Mouse (Mus musculus): Measurements from ENCODE around the gene Nepro.

The Nepro gene

DNA sequence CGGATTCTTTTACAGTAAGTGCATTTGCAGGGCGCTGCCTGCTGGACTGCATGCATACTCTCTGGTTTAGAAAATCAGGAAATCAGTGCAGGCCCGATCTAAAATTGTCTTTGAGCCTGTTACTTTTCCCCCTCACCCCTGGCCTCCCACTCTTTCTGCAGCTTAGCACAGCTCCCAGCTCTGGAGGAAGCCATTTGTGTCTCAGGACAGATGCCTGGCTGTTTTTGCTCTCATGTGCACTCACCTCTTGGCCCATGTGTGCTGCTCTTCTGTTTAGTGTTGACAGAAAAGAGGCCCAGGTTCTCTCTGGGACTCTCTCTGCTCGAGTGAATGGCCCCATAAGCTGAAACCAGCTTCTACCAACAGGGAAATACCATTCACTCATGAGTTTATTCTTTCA, 20.6 kb upstream of the Nepro start:
- no peak for DNase-seq

DNA sequence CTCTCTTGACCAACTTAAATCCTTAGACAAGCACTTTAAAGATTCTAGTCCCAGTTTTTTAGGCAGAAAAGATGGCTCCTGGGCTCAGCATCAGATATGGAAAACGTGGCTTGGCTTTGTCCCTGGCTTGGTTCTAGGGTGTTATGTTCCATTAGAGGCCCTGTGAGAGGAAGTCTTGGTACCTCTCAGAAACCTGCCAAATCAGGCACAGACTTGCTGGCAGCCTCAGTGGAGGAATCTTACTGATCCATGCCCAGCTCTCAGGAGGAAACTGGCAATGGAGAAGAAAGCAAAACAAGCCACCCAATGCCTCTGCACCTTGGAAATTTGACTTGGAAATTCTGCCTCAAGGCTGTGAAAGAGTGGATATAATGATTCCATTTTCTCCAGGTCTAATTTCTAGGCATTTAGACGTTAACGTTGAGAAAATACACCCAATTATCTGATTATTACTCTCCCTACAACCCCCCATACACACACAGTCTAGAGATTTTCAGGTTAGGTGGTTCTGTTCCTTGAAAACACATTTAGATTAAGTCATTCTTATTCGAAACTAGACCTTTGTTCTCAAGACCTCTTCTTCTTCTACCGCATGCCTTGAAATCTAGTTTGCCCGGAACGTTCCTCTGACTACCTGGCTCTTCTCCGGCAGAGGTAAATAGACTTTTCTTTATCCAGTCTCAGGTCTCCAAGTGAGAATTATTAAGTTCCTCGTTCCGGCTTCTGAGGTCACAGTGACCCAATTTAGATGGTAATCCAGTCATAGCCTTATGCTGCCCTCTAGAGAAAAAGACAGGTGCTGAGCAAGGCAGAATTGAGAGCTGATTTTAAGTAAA, 7.6 kb upstream of the Nepro start:
- peak; percentile 33 for DNase-seq

- DNase-seq = no peak
These were observed 6.9 kb upstream of the Nepro start for GRCm38 (mm10) chr16:44717141-44717634.

DNA sequence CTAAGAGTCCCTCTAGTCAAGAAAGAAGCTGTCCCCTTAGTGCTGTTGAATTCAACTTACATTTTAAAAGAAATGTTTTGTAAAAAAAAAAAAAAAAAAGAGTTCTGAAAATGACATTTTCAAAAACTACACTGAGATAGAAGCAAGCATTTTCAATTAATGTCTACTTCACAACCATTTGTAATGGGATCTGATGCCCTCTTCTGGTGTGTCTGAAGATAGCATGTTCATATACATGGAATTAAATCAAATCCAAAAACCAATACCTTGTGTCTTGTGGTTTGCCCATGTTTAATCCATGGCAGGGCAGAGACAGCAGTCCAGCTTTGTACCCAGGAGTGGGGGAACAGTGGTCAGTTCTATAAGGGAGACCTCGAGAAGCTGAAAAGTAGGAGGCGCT, 6.3 kb upstream of the Nepro start:
- DNase-seq = no peak

DNA sequence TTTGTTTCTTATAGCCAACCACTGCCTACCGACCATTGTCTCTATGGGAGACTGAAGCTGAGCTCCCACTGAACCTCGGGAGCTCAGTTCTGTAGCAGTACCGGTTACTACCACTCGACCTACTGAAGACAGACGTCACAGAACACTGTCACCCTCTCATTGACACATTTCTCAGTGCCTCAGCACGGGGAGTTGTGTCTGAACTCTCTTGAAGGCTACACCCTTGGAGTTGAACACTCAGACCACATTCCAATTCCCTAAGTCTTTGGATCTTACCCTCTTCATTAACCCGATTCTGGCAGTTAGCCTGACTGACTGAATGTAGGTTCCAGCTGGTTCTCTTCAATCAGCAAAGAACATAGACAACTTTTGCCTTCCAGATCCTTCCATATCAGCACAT, 4.8 kb upstream of the Nepro start:
- no peak for DNase-seq

DNA sequence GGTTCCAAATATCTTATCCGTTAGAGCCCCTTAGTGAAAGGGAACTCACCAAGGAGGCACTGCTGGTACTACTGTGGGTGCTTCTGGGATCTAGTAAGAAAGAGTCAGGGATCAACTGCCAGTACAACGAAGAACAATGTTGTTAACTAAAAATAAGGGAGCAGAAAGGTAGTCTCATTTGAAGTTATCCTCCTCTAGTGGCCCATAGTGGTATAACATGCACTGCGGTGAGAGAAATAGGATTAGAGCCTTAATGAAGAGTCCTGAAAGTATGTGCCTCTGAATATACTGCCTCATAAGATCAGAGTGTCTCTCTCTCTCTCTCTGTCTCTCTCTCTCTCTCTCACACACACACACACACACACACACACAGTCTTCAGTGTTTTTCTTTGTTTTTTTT, 3.6 kb upstream of the Nepro start:
- no peak for DNase-seq

DNA sequence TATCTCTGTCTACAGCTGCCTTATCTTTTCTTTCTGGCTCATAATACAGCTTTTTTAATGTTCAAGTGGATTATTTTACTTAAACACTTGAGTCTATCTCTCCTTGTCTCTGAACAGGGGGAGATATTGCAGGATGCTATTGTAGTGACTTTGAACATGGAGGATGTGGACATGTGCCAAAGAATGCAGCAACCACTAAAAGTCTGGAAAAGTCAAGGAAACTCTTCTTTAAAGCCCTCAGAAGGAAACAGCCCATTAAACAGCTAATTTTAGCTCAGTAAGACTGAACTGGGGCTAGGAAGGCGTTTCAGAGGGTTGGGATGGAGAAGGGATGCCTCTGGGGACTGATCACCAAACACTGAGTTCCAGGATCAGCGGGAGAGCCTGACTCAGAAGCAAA, 1.4 kb upstream of the Nepro start:
- no peak for DNase-seq

DNA sequence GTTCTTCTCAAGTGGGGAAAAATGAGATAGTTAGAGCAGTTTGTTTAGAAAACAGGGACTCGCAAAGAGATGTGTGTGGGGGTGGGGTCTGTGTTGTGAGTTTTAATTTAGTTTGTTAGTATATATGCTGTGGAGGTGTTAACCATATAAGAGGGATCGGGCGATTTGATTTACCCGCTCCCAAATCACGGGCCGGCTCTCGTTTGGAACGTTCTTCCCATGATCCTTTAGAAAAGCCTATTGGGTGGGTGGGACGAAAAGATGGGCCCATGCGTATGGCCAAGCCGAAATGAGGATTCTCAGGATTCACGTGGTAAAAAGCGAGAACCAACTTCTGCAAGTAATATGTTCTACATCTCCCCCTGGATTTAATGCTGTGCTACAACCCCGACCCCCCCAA, 746 bp downstream of the Nepro start:
- DNase-seq = no peak

DNA sequence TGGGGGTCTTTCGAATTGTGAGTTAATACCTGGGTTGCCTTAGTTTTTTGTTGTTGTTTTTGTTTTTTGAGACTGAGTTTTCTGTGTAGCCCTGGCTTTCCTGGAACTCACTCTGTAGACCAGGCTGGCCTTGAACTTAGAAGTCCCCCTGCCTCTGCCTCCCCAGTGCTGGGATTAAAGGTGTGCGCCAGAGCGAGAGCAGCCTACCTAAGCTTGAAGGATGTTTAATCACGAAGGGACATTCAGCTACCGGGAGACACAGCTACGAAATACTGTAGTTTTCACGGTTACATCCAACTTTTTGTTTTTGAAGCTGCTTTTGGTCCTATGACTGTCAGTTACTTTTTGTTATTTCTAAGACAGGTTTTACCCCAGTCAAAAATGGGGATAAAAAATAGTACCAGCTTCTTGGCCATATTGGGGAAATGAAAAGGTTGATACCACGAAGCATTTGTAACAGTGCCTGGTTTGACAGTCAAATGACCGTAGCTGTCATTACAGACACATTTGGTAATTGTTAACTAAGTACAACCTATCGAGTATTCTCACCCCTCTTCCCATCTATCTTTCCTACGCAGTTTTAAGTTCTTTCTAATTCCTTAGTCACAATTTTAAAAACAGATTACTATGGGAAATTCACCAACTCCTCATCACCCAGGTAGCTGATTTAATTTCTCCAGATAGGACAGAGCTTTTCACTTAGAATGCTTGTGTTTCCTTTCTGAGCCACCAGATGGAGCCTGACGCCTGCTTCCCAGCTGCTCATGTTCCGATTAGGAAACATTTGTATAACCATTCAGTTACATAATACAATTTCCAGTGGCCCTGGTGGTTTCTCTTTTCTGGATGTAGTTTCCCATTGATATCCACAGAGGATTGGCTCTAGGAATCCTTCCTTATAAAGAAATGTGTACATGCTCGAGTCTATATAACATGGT, 1.5 kb downstream of the Nepro start:
- DNase-seq = peak; percentile 67

DNA sequence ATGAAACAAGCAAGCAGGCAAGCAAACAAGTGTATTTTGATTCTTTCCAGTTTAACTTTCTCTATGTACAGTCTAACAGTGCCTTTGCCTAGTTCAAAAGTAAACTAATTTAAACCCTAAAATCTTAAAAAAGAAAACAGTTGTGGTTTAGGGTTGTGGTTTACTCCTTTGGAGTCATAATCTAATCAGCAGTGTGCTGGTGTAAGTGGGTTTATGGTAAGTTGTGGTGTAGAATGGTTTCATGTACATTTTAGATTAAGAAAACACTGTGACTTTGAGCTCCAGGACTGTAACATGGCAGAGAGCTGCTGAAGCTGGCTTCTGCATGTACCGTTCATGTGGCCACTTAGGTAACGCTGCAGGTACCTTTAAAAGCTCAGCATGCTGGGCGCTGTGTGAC, 3.4 kb downstream of the Nepro start:
- DNase-seq = no peak

GRCm38 (mm10) chr16:44734059-44734458, 10.0 kb downstream of the Nepro start:
- DNase-seq = no peak

- no peak for DNase-seq
These were observed 11.6 kb downstream of the Nepro start for GRCm38 (mm10) chr16:44735676-44736075.

GRCm38 (mm10) chr16:44736118-44736517, 12.0 kb downstream of the Nepro start:
- DNase-seq = no peak

DNA sequence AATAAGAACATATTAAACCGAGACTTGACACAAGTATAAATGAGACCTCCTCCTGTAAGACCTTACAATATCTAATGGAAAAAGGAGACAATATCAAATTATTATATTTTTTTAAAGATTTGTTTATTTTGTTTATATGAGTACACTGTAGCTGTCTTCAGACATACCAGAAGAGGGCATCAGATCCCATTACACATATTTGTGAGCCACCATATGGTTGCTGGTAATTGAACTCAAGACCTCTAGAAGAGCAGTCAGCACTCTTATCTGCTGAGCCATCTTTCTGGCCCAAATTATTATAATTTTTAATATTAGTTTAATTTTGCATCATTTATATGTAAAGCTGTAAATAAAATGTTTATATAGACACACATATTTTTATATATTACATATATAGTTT, 18.7 kb downstream of the Nepro start:
- no peak for DNase-seq

DNA sequence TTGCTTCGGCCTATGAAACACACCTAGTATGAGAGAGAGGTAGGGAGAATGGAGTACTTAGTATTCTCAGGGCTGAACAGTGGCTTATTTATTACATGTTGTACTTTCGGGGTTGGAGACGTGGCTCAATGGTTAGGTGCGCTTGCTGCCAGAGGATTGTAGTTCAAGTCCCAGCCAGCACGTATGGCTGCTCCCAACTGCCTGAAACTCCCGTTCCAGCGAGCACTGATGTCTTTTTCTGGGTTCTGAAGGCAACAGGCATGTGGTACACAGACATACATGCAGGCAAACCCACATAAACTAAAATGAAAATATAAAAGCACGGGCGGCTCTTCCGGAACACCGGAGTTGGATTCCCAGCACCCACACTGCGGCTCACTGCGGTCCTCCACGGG, 21.4 kb downstream of the Nepro start:
- no peak for DNase-seq

DNA sequence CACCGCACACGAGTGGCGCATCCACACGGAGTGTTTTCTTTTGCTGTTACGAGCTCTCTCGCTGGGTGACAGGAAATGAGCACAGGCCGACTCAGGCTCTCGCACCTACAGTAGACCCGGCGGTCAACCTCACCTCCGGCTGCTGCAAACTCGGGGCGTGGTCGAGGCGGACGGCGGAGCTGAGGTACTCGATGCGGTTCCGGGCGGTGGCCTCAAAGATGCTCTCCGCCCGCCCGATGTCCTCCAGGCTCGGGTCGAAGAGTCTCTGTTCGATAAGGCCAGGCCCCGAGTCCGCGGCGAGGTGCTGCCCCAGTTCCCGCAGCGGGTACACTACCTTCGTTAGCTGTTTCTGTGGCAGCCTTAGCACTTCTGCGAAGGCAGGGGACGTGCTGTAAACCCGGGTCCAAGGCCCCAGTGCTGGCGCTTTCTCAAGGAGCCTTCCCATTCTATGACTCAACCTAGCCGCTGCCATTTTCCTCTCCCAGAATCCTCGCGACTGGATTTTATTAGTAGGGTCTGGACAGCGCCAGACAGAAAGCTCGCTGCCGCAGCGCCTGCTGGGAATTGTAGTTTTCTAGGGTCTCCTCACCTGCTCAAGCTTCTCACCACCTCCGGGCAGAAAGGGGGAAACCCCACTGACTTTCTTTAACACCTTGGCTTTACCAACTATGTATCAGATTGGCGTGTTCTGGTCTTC, 21.9 kb downstream of the Nepro start, which contains the start of gene Gtpbp8:
Gene Gtpbp8 (minus strand): TSS at position 498 of the 697 bp plus-strand sequence.
- peak; percentile 89 for DNase-seq

DNA sequence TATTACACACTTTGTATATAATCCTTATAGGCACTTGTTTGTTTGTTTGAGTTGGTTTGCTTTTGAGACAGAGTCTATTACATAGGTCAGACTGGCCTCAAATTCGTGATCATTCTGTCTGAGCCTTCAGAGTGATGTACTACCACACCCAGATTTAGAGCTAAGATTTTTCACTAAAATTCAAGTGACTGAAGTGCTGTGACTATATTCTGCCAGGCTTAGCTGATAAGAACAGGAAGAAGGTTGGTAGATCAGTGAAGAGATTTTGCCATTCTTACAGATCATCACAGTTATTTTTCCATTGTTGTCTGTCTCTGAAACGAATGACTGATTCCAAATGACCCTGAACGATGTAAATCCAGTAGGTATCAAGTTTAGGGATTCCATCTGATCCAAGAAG, 23.9 kb downstream of the Nepro start:
- DNase-seq = no peak

GRCm38 (mm10) chr16:44757700-44758099, 33.6 kb downstream of the Nepro start:
- no peak for DNase-seq

DNA sequence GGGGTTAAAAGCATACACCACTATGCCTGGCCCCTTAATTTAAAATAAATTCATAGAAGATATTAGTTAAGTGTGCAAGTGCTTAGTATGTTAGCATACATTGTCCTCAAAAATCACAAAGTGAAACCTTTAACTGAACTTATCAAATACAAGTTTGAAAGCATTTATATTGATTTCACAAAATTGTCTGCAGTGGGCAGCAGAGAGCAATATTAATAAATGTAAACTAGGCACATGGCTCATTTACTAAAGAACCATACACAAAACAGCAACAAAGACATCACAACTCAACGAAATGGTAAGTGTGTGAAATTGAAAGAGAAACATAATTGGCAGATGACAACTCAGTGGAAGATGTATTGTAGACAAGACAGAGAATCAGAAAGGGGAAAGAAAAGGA, 37.7 kb downstream of the Nepro start:
- no peak for DNase-seq

GRCm38 (mm10) chr16:44765555-44766319, 41.6 kb downstream of the Nepro start, which contains the start of gene Cd200r1:
Gene Cd200r1, plus strand, starts transcription at chr16:44765736.
- no peak for DNase-seq

GRCm38 (mm10) chr16:44766320-44766892, 42.3 kb downstream of the Nepro start:
- DNase-seq = no peak

- no peak for DNase-seq
These were observed 43.4 kb downstream of the Nepro start for GRCm38 (mm10) chr16:44767506-44767905.

Measured in kidney, adult 18-20 months (tissue).